Mouse (Mus musculus) MEL (cell line): ENCODE results near the gene Ppp1r1b. TPM values are rescaled to one million over a fixed set of nuclear protein-coding genes. Genes with fewer than 3 reads are reported as not detected.

ENCODE experiments used
- DNase-seq: peaks from one replicate; pipeline ENCODE4 v3.0.0; 2011; ENCODE audit warnings: low read depth, low spot score
- H3K27ac ChIP-seq: 2 replicates; pipeline ENCODE4 v1.5.1; 2012; ENCODE audit warnings: low read depth, mild to moderate bottlenecking, control low read depth, low read length, moderate library complexity; ENCODE audit not compliant: control insufficient read depth
- H3K27me3 ChIP-seq, 2 experiments: fragments of 150-350 bp in 1 of 2; sonication (generic) in 1 of 2; 2 replicates each; pipeline ENCODE4 v1.6.1; 2012; ENCODE audit warnings: low read length in 2 of 2, mild to moderate bottlenecking in 2 of 2, improper control_type of control experiment in 1 of 2, moderate library complexity in 1 of 2; ENCODE audit not compliant: insufficient read depth in 2 of 2, control insufficient read depth in 1 of 2
- H3K36me3 ChIP-seq, 2 experiments: 2 replicates each; pipeline ENCODE4 v1.6.1; 2012 to 2014; ENCODE audit warnings: low read length in 2 of 2, improper control_type of control experiment in 1 of 2, inconsistent platforms in 1 of 2, mild to moderate bottlenecking in 1 of 2; ENCODE audit not compliant: insufficient read depth in 2 of 2, control insufficient read depth in 1 of 2
- H3K4me1 ChIP-seq, 2 experiments: fragments of 150-350 bp in 1 of 2; sonication (generic) in 1 of 2; 2 replicates each; pipeline ENCODE4 v1.6.1; 2012; ENCODE audit warnings: low read length in 2 of 2, improper control_type of control experiment in 1 of 2, mild to moderate bottlenecking in 1 of 2; ENCODE audit not compliant: insufficient read depth in 2 of 2, control insufficient read depth in 1 of 2
- H3K4me3 ChIP-seq, 2 experiments: fragments of 150-350 bp in 1 of 2; sonication (generic) in 1 of 2; 2 replicates each; pipeline ENCODE4 v1.5.1; 2012; ENCODE audit warnings: low read depth in 2 of 2, low read length in 2 of 2, mild to moderate bottlenecking in 2 of 2, moderate library complexity in 2 of 2, control low read depth in 1 of 2, improper control_type of control experiment in 1 of 2; ENCODE audit not compliant: control insufficient read depth in 1 of 2, insufficient read depth in 1 of 2
- H3K79me2 ChIP-seq: 2 replicates; pipeline ENCODE4 v1.6.1; 2012; ENCODE audit warnings: mild to moderate bottlenecking, low read length, moderate library complexity; ENCODE audit not compliant: control insufficient read depth, poor library complexity, insufficient read depth
- H3K9ac ChIP-seq: 2 replicates; pipeline ENCODE4 v1.6.1; 2012; ENCODE audit warnings: low read depth, mild to moderate bottlenecking, control low read depth, low read length, moderate library complexity; ENCODE audit not compliant: control insufficient read depth, poor library complexity, severe bottlenecking
- H3K9me3 ChIP-seq: fragments of 150-350 bp; sonication (generic); replicated peaks from 2 replicates; pipeline ENCODE4 v1.6.1; 2012; ENCODE audit warnings: mild to moderate bottlenecking, low read length, improper control_type of control experiment, moderate library complexity; ENCODE audit not compliant: insufficient read depth
- BHLHE40 ChIP-seq: IDR thresholded peaks from 2 replicates; pipeline ENCODE4 v1.6.1; 2012; ENCODE audit warnings: low read depth, mild to moderate bottlenecking, inconsistent platforms, low read length, improper control_type of control experiment, borderline replicate concordance
- CHD1 ChIP-seq: IDR thresholded peaks from 2 replicates; pipeline ENCODE4 v1.6.1; 2012; ENCODE audit warnings: low read depth, mild to moderate bottlenecking, inconsistent platforms, low read length, improper control_type of control experiment
- ELF1 ChIP-seq: IDR thresholded peaks from 2 replicates; pipeline ENCODE4 v1.6.1; 2014; ENCODE audit warnings: low read depth, mild to moderate bottlenecking, inconsistent platforms, low read length, improper control_type of control experiment, moderate library complexity
- ETS1 ChIP-seq: IDR thresholded peaks from 2 replicates; pipeline ENCODE4 v1.6.1; 2012; ENCODE audit warnings: low read depth, mild to moderate bottlenecking, inconsistent platforms, low read length, improper control_type of control experiment, moderate library complexity
- MAFK ChIP-seq: IDR thresholded peaks from 2 replicates; pipeline ENCODE4 v1.6.1; 2011; ENCODE audit warnings: low read depth, mild to moderate bottlenecking, low read length, improper control_type of control experiment, borderline replicate concordance
- MAX ChIP-seq: IDR thresholded peaks from 2 replicates; pipeline ENCODE4 v1.6.1; 2011; ENCODE audit warnings: low read length, improper control_type of control experiment
- MAZ ChIP-seq: IDR thresholded peaks from 2 replicates; pipeline ENCODE4 v1.6.1; 2012; ENCODE audit warnings: low read depth, mild to moderate bottlenecking, inconsistent platforms, low read length, improper control_type of control experiment
- MEF2A ChIP-seq: IDR thresholded peaks from 2 replicates; pipeline ENCODE4 v1.6.1; 2014; ENCODE audit warnings: low read depth, mild to moderate bottlenecking, inconsistent platforms, low read length, improper control_type of control experiment; ENCODE audit not compliant: poor library complexity, insufficient replicate concordance, severe bottlenecking; ENCODE audit errors: extremely low read depth
- MXI1 ChIP-seq: IDR thresholded peaks from 2 replicates; pipeline ENCODE4 v1.6.1; 2011; ENCODE audit warnings: mild to moderate bottlenecking, low read depth, low read length, improper control_type of control experiment
- MYB ChIP-seq: IDR thresholded peaks from 2 replicates; pipeline ENCODE4 v1.6.1; 2011; ENCODE audit warnings: mild to moderate bottlenecking, low read depth, low read length, improper control_type of control experiment
- NELFE ChIP-seq: IDR thresholded peaks from 2 replicates; pipeline ENCODE4 v1.6.1; 2011; ENCODE audit warnings: low read depth, low read length, improper control_type of control experiment
- POLR2AphosphoS2 ChIP-seq: IDR thresholded peaks from 2 replicates; pipeline ENCODE4 v1.6.1; 2011; ENCODE audit warnings: low read length, improper control_type of control experiment
- RCOR1 ChIP-seq: IDR thresholded peaks from 2 replicates; pipeline ENCODE4 v1.6.1; 2012; ENCODE audit warnings: low read depth, mild to moderate bottlenecking, inconsistent platforms, low read length, improper control_type of control experiment
- SIN3A ChIP-seq: IDR thresholded peaks from 2 replicates; pipeline ENCODE4 v1.6.1; 2012; ENCODE audit warnings: low read length, improper control_type of control experiment, inconsistent platforms
- TBP ChIP-seq: IDR thresholded peaks from 2 replicates; pipeline ENCODE4 v1.8.0; 2011; ENCODE audit warnings: low read depth, low read length, improper control_type of control experiment
- TCF12 ChIP-seq: IDR thresholded peaks from 2 replicates; pipeline ENCODE4 v1.6.1; 2014; ENCODE audit warnings: low read depth, mild to moderate bottlenecking, inconsistent platforms, low read length, improper control_type of control experiment, moderate library complexity
- UBTF ChIP-seq: IDR thresholded peaks from 2 replicates; pipeline ENCODE4 v1.6.1; 2012; ENCODE audit warnings: low read depth, mild to moderate bottlenecking, inconsistent platforms, low read length, improper control_type of control experiment, moderate library complexity, borderline replicate concordance; ENCODE audit not compliant: insufficient read depth
- ZKSCAN1 ChIP-seq: IDR thresholded peaks from 2 replicates; pipeline ENCODE4 v1.6.1; 2012; ENCODE audit warnings: low read depth, mild to moderate bottlenecking, inconsistent platforms, low read length, improper control_type of control experiment, moderate library complexity
- ZMIZ1 ChIP-seq: IDR thresholded peaks from 2 replicates; pipeline ENCODE4 v1.6.1; 2012; ENCODE audit warnings: low read depth, mild to moderate bottlenecking, inconsistent platforms, low read length, improper control_type of control experiment, moderate library complexity
- polyA plus RNA-seq, 2 experiments: library from polyadenylated mRNA; stranded (reverse) in 1 of 2; unstranded in 1 of 2; fragments of >175 nt in 1 of 2; fragments of >200 nt in 1 of 2; gene quantifications; 2 replicates each; pipeline versions ENCODE4 v1.2.1 to v1.2.4; 2012; ENCODE audit warnings: low replicate concordance in 2 of 2, low read depth in 1 of 2; ENCODE audit not compliant: insufficient read length in 2 of 2, insufficient read depth in 1 of 2, missing spikeins in 1 of 2
- total RNA-seq: library from RNA; depleted of rRNA; stranded (reverse); fragments of 300-350 nt; gene quantifications from 2 replicates; pipeline ENCODE4 v1.2.3, GENCODE M21; 2012

The Ppp1r1b gene
- total and polyA plus RNA-seq, 3 experiments: 35.2 to 114 TPM; not detected in 1

GRCm38 (mm10) chr11:98328031-98328370 is 20.2 kb upstream of the Ppp1r1b start:
- Histone ChIP-seq H3K27ac (no peak overlapping the region), H3K36me3 (no peaks in the 10 kb centered on the region), H3K9ac (no peak overlapping the region)
- TF ChIP-seq ELF1 (no peak), ETS1 (no peak), UBTF (no peak), MAX (no peak), ZMIZ1 (no peak), MAZ (no peak)
- TF ChIP-seq, all 39 proteins: peak for 0
- no peaks in the 10 kb centered on the region for H3K9me3 ChIP-seq
- no peak overlapping the region for H3K4me3 ChIP-seq
- H3K27me3 ChIP-seq: peaks cover 0 to 10% of the 10 kb centered on the region in 2 experiments; a peak in 2 of 4 replicates
- no peaks in the 10 kb centered on the region for H3K79me2 ChIP-seq
- no peaks in the 10 kb centered on the region for H3K4me1 ChIP-seq
- DNase-seq: no peak

GRCm38 (mm10) chr11:98328371-98329069 is 19.7 kb upstream of the Ppp1r1b start:
- no peaks in the 10 kb centered on the region for H3K79me2 ChIP-seq
- no peak overlapping the region for H3K9ac ChIP-seq
- DNase-seq: no peak
- no peak overlapping the region for H3K27ac ChIP-seq
- H3K36me3 ChIP-seq: no peaks in the 10 kb centered on the region
- no peaks in the 10 kb centered on the region for H3K4me1 ChIP-seq
- H3K9me3 ChIP-seq: no peaks in the 10 kb centered on the region
- H3K4me3 ChIP-seq: no peak overlapping the region
- no peak for TF ChIP-seq NELFE
- no peak for TF ChIP-seq ELF1
- TF ChIP-seq POLR2AphosphoS2: no peak
- no peak for TF ChIP-seq SIN3A
- TF ChIP-seq RCOR1: no peak
- TF ChIP-seq ZKSCAN1: no peak
- TF ChIP-seq MAZ: no peak
- TF ChIP-seq MAX: no peak
- no peak for TF ChIP-seq MYB
- no peak for TF ChIP-seq CHD1
- no peak for TF ChIP-seq TCF12
- TF ChIP-seq TBP: no peak
- TF ChIP-seq MAFK: no peak
- no peak for TF ChIP-seq MXI1
- no peak for TF ChIP-seq BHLHE40
- no peak for TF ChIP-seq MEF2A
- peaks cover 0 to 7% of the 10 kb centered on the region in 2 experiments; a peak in 2 of 4 replicates for H3K27me3 ChIP-seq
